Mouse (Mus musculus): ENCODE results near the gene Pak1. TPM values are rescaled to one million over a fixed set of nuclear protein-coding genes. Genes with fewer than 3 reads are reported as not detected.

Pak1 gene
- 12.4 and 14.6 TPM in 2 replicates for polyA plus RNA-seq (2015; fragmentation: Nextera tagmentation; extraction: Ambion mirVana)

GRCm38 (mm10) chr7:97788190-97788668, at the start of gene Pak1:
TSS of gene Pak1 (plus strand) at chr7:97788541.
- peak within 1 kb of the TSS; percentile 74 for H3K9ac ChIP-seq (ENCODE audit: low read depth, low read length)
- H3K9me3 ChIP-seq (replicated peaks; ENCODE audit: low read length), result no peaks in the 10 kb centered on the region
- under 1% methylated on average over 31 of the region's 46 CpGs for WGBS
- peak within 1 kb of the TSS; percentile 87 for H3K4me3 ChIP-seq (replicated peaks; ENCODE audit: low read depth, low read length)
- peak within 1 kb of the TSS; percentile 60; the same call in 1 of the 2 replicates for H3K27ac ChIP-seq
- H3K27me3 ChIP-seq (ENCODE audit: insufficient read depth, low read length), result no peaks in the 10 kb centered on the region
- peak within 1 kb of the TSS; percentile 99 for H3K4me2 ChIP-seq (ENCODE audit: low read length)
- DNase-seq (ENCODE audit: low spot score) (peak; percentile 54), ATAC-seq (replicated peaks; ENCODE audit: low FRiP score, low read depth) (peak; percentile 92)
- H3K4me1 ChIP-seq (replicated peaks; ENCODE audit: insufficient read depth, low read length), result no peaks in the 10 kb centered on the region
- H3K36me3 ChIP-seq (ENCODE audit: insufficient read depth, low read length), result no peaks in the 10 kb centered on the region
- no peak for TF ChIP-seq CTCF (IDR thresholded peaks at IDR 0.05; ENCODE audit: low read depth)

- Histone ChIP-seq H3K27ac (no peak overlapping the region), H3K4me2 (ENCODE audit: low read length) (no peak overlapping the region), H3K27me3 (ENCODE audit: insufficient read depth, low read length) (no peaks in the 10 kb centered on the region), H3K36me3 (ENCODE audit: insufficient read depth, low read length) (no peaks in the 10 kb centered on the region), H3K4me3 (replicated peaks; ENCODE audit: low read depth, low read length) (no peak overlapping the region), H3K9me3 (replicated peaks; ENCODE audit: low read length) (no peaks in the 10 kb centered on the region), H3K4me1 (replicated peaks; ENCODE audit: insufficient read depth, low read length) (0 out of 2 replicates have a peak, but pooled peaks cover 1% of the 10 kb centered on the region), H3K9ac (ENCODE audit: low read depth, low read length) (no peak overlapping the region)
- TF ChIP-seq CTCF (IDR thresholded peaks at IDR 0.05; ENCODE audit: low read depth), result no peak
- ATAC-seq (replicated peaks; ENCODE audit: low FRiP score, low read depth), result peak; percentile 43
- 21% methylated on average over 10 of the region's 10 CpGs for WGBS
- peak; percentile 61 for DNase-seq (ENCODE audit: low spot score)
Measured at GRCm38 (mm10) chr7:97740948-97741347, 47.4 kb upstream of the Pak1 start.

- H3K4me3 ChIP-seq (replicated peaks; ENCODE audit: low read depth, low read length), result no peak overlapping the region
- no peaks in the 10 kb centered on the region for H3K4me1 ChIP-seq (replicated peaks; ENCODE audit: insufficient read depth, low read length)
- TF ChIP-seq CTCF (IDR thresholded peaks at IDR 0.05; ENCODE audit: low read depth), result no peak
- DNase-seq (ENCODE audit: low spot score) (no peak), ATAC-seq (replicated peaks; ENCODE audit: low FRiP score, low read depth) (no peak)
- H3K27me3 ChIP-seq (ENCODE audit: insufficient read depth, low read length), result no peaks in the 10 kb centered on the region
- WGBS, result 42% methylated on average over 1 of the region's 1 CpGs
- no peak overlapping the region for H3K4me2 ChIP-seq (ENCODE audit: low read length)
- no peaks in the 10 kb centered on the region for H3K36me3 ChIP-seq (ENCODE audit: insufficient read depth, low read length)
- no peak overlapping the region for H3K27ac ChIP-seq
- H3K9ac ChIP-seq (ENCODE audit: low read depth, low read length), result no peak overlapping the region
- no peaks in the 10 kb centered on the region for H3K9me3 ChIP-seq (replicated peaks; ENCODE audit: low read length)
Measured at GRCm38 (mm10) chr7:97741756-97742291, 46.5 kb upstream of the Pak1 start.

DNA sequence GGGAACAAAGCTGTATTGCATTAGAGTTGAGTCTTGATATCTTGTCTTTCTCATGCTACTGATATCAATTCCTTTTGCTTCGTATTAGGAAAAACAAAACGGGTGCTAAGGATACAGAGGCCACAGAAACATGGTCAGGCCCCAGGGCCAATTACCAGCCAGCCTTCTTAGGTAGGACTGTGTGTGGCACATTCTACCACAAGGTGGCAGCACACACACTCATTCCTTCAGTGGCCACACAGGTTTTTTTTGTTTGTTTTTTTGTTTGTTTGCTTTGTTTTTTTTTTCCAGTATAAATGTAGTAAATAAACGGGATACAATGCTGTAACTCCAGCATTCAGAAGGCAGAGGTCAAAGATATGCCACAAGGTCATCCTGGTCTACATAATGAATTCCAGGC, 43.0 kb upstream of the Pak1 start:
- WGBS, result 11% methylated on average over 3 of the region's 3 CpGs
- peak; percentile 64 for DNase-seq (ENCODE audit: low spot score)
- Histone ChIP-seq H3K9ac (ENCODE audit: low read depth, low read length) (no peak overlapping the region), H3K27ac (no peak overlapping the region), H3K4me1 (replicated peaks; ENCODE audit: insufficient read depth, low read length) (peaks cover 10% of the 10 kb centered on the region; the same call in 1 of the 2 replicates), H3K36me3 (ENCODE audit: insufficient read depth, low read length) (no peaks in the 10 kb centered on the region), H3K4me2 (ENCODE audit: low read length) (no peak overlapping the region), H3K9me3 (replicated peaks; ENCODE audit: low read length) (no peaks in the 10 kb centered on the region), H3K4me3 (replicated peaks; ENCODE audit: low read depth, low read length) (no peak overlapping the region), H3K27me3 (ENCODE audit: insufficient read depth, low read length) (no peaks in the 10 kb centered on the region)
- TF ChIP-seq CTCF (IDR thresholded peaks at IDR 0.05; ENCODE audit: low read depth), result peak; percentile 87
- no peak for ATAC-seq (replicated peaks; ENCODE audit: low FRiP score, low read depth)

GRCm38 (mm10) chr7:97747176-97747707, 41.1 kb upstream of the Pak1 start:
- ATAC-seq (replicated peaks; ENCODE audit: low FRiP score, low read depth) (no peak), DNase-seq (ENCODE audit: low spot score) (no peak)
- Histone ChIP-seq H3K36me3 (ENCODE audit: insufficient read depth, low read length) (no peaks in the 10 kb centered on the region), H3K9ac (ENCODE audit: low read depth, low read length) (no peak overlapping the region), H3K27ac (no peak overlapping the region), H3K9me3 (replicated peaks; ENCODE audit: low read length) (no peaks in the 10 kb centered on the region), H3K4me2 (ENCODE audit: low read length) (no peak overlapping the region), H3K4me3 (replicated peaks; ENCODE audit: low read depth, low read length) (no peak overlapping the region), H3K4me1 (replicated peaks; ENCODE audit: insufficient read depth, low read length) (peaks cover 10% of the 10 kb centered on the region; the same call in 1 of the 2 replicates), H3K27me3 (ENCODE audit: insufficient read depth, low read length) (no peaks in the 10 kb centered on the region)
- no peak for TF ChIP-seq CTCF (IDR thresholded peaks at IDR 0.05; ENCODE audit: low read depth)
- 77% methylated on average over 4 of the region's 4 CpGs for WGBS

- Histone ChIP-seq H3K36me3 (ENCODE audit: insufficient read depth, low read length) (no peaks in the 10 kb centered on the region), H3K27me3 (ENCODE audit: insufficient read depth, low read length) (no peaks in the 10 kb centered on the region), H3K27ac (0 out of 2 replicates have a peak overlapping the region, but pooled peaks have one; percentile 62), H3K4me1 (replicated peaks; ENCODE audit: insufficient read depth, low read length) (peaks cover 10% of the 10 kb centered on the region; the same call in 1 of the 2 replicates), H3K9me3 (replicated peaks; ENCODE audit: low read length) (no peaks in the 10 kb centered on the region), H3K9ac (ENCODE audit: low read depth, low read length) (no peak overlapping the region), H3K4me3 (replicated peaks; ENCODE audit: low read depth, low read length) (no peak overlapping the region), H3K4me2 (ENCODE audit: low read length) (peak overlapping the region; percentile 48)
- TF ChIP-seq CTCF (IDR thresholded peaks at IDR 0.05; ENCODE audit: low read depth), result peak; percentile 95
- 24% methylated on average over 28 of the region's 28 CpGs for WGBS
- DNase-seq (ENCODE audit: low spot score) (peak; percentile 93), ATAC-seq (replicated peaks; ENCODE audit: low FRiP score, low read depth) (peak; percentile 68)
Measured at GRCm38 (mm10) chr7:97747787-97748497, 40.4 kb upstream of the Pak1 start.

Data from kidney, postnatal 0 days (tissue).